Mouse (Mus musculus) embryonic fibroblast, embryonic 13.5 days (primary cell): ENCODE measurements at regions not wholly inside any gene's neighbourhood (a gene's known extent, or its start where the extent isn't known, plus 50 kb on each side); places are given as distances from the start of the nearest gene placed in this dataset.

ENCODE experiments used
- CTCF ChIP-seq: IDR thresholded peaks from 2 replicates; pipeline ENCODE4 v1.5.1; 2011; ENCODE audit warnings: mild to moderate bottlenecking, control low read depth, low read length, moderate library complexity, borderline replicate concordance; ENCODE audit not compliant: insufficient read depth
- POLR2A ChIP-seq: IDR thresholded peaks from 2 replicates; pipeline ENCODE4 v1.6.1; 2011; ENCODE audit warnings: low read depth, mild to moderate bottlenecking, control low read depth, low read length, moderate library complexity

DNA sequence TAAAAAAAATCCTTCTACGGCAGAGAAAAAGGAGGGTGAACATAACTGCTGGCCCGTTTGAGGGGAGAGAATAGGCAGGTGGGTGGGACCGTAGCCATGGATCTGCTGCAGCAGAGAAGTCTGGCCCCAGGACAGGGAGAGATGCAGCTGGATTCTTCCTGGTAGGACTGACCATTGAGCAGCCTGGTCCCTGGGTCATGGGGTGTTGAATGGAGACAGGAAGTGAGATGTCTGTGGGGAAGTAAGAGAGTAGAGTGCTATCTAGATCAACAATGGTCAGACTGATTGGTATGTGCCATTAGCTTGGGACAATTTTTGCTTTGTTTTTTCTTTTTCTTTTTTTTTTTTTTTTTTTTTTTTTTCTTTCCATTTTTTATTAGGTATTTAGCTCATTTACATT, 1123.5 kb upstream of the A1bg start:
- TF ChIP-seq POLR2A = no peak
- no peak for TF ChIP-seq CTCF
